Comparison of ENCODE assay signal across 8 mouse cellular contexts in the genomic region with DNA sequence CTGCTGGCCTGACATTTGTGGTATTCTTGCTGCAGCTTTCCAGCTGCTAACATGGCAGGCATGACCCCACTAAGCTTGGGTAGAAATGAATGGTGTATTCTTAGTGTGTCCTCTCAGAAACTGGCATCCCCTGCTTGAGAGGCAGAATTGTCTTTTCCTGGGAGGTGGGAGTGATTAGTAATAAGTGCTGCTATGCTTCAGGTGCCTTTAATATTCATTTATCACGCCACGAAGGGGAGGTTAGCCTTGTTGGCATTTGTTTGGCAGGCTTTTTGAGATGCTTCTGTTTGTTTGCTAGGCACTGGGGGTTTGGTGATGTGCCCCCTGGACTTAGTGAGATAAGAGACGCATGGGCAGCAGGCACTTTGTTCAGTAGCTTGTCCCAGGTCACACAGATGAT. TPM values are rescaled to one million over a fixed set of nuclear protein-coding genes. Genes with fewer than 3 reads are reported as not detected.
DNase-seq lines count a peak whose midpoint lies in the region; ATAC-seq and TF ChIP-seq lines count a peak whose summit lies in the region.

No protein-coding gene starts in this region.

- no peaks in the 10 kb centered on the region for H3K27me3 ChIP-seq in heart, embryonic 14.5 days (ENCODE audit: control insufficient read depth, insufficient read depth, low read length)
- no peaks in the 10 kb centered on the region for H3K27me3 ChIP-seq in embryonic facial prominence, embryonic 14.5 days (replicated peaks; ENCODE audit: control insufficient read depth, insufficient read depth, low read length)
- no peaks in the 10 kb centered on the region for H3K27me3 ChIP-seq in intestine, embryonic 16.5 days (replicated peaks; ENCODE audit: control insufficient read depth, insufficient read depth, low read length)
- H3K27me3 ChIP-seq in myocyte (ENCODE audit: control insufficient read depth, insufficient read depth, insufficient read length) = no peaks in the 10 kb centered on the region

- H3K4me1 ChIP-seq in heart, embryonic 14.5 days (ENCODE audit: control insufficient read depth in 2 of 2, insufficient read depth in 2 of 2, low read length in 2 of 2) = peaks cover 23 to 69% of the 10 kb centered on the region in 2 experiments
- H3K4me1 ChIP-seq in embryonic facial prominence, embryonic 14.5 days (ENCODE audit: control insufficient read depth, insufficient read depth, low read length) = peaks cover 45% of the 10 kb centered on the region
- peaks cover 34% of the 10 kb centered on the region for H3K4me1 ChIP-seq in intestine, embryonic 16.5 days (ENCODE audit: control insufficient read depth, insufficient read depth, low read length)

- H3K4me2 ChIP-seq in heart, embryonic 14.5 days (ENCODE audit: low read length) = peak overlapping the region; percentile 84
- H3K4me2 ChIP-seq in embryonic facial prominence, embryonic 14.5 days (ENCODE audit: low read depth, low read length) = peak overlapping the region; percentile 80
- H3K4me2 ChIP-seq in intestine, embryonic 16.5 days (ENCODE audit: low read depth, low read length) = peak overlapping the region; percentile 59
- peak overlapping the region; percentile 93 for H3K4me2 ChIP-seq in myocyte (ENCODE audit: low read depth)

- peak overlapping the region; percentile 26 for H3ac ChIP-seq in myocyte (ENCODE audit: control insufficient read depth, insufficient read length)

- TF ChIP-seq POLR2A in myocyte (IDR thresholded peaks at IDR 0.05; ENCODE audit: insufficient read length, low read depth) = no peak

- H3K9ac ChIP-seq in heart, embryonic 14.5 days (ENCODE audit: low read length) = peak overlapping the region; percentile 96
- peak overlapping the region; percentile 30; the same call in 1 of the 2 replicates for H3K9ac ChIP-seq in embryonic facial prominence, embryonic 14.5 days (ENCODE audit: low read depth, low read length)
- 0 out of 2 replicates have a peak overlapping the region, but pooled peaks have one; percentile 12 for H3K9ac ChIP-seq in intestine, embryonic 16.5 days (ENCODE audit: low read depth, low read length)

- DNase-seq in heart, postnatal 14 days = no peak
- DNase-seq in embryonic facial prominence, embryonic 14.5 days (ENCODE audit: low spot score) = no peak
- DNase-seq in right cerebral cortex, postnatal 25 days = no peak
- DNase-seq in thymus, postnatal 14 days = no peak
- no peak for DNase-seq in left cerebral cortex, postnatal 36 days (ENCODE audit: low spot score in 2 of 2)

- peak overlapping the region in 1 of 2 experiments; percentile 88; a peak in 3 of 4 replicates for H3K4me3 ChIP-seq in heart, embryonic 14.5 days (ENCODE audit: control insufficient read depth in 1 of 2, insufficient read depth in 1 of 2, low read depth in 1 of 2, low read length in 2 of 2)
- peak overlapping the region; percentile 83 for H3K4me3 ChIP-seq in embryonic facial prominence, embryonic 14.5 days (ENCODE audit: low read depth, low read length)
- peak overlapping the region; percentile 87 for H3K4me3 ChIP-seq in intestine, embryonic 16.5 days (ENCODE audit: low read length)
- peak overlapping the region; percentile 63 for H3K4me3 ChIP-seq in myocyte

- WGBS in heart, embryonic 14.5 days = 33% methylated on average over 3 of the region's 3 CpGs
- 72% methylated on average over 3 of the region's 3 CpGs for WGBS in embryonic facial prominence, embryonic 14.5 days
- whole genome bisulfite sequencing in intestine, embryonic 16.5 days = 44% methylated on average over 3 of the region's 3 CpGs

- peaks cover 69% of the 10 kb centered on the region for H3K79me2 ChIP-seq in myocyte (ENCODE audit: control insufficient read depth, insufficient read depth)

- intact Hi-C loops in heart, postnatal 14 days (cut with DNase I) = loop anchor here (5.0 kb wide), 1 partner anchor 80 kb away; a partner anchor contains a TSS
- intact Hi-C loops in left cerebral cortex, postnatal 36 days (cut with DNase I) = loop anchor here (5.0 kb wide), 2 partner anchors 55 to 125 kb away; a partner anchor contains a TSS

- ATAC-seq in heart, embryonic 14.5 days (ENCODE audit: insufficient number of reproducible peaks, insufficient read depth, low FRiP score, low read depth) = no peak
- ATAC-seq in embryonic facial prominence, embryonic 14.5 days (ENCODE audit: low read depth) = no peak
- ATAC-seq in intestine, embryonic 16.5 days = no peak

- H3K27ac ChIP-seq in heart, embryonic 14.5 days (replicated peaks in 1 of 2; ENCODE audit: control insufficient read depth in 1 of 2, insufficient read depth in 1 of 2, low read depth in 2 of 2, low read length in 2 of 2) = 0 out of 4 replicates have a peak overlapping the region, but pooled peaks of 1 of the 2 experiments have one; percentile 33
- H3K27ac ChIP-seq in embryonic facial prominence, embryonic 14.5 days (replicated peaks; ENCODE audit: low read depth, low read length) = no peak overlapping the region
- H3K27ac ChIP-seq in intestine, embryonic 16.5 days (ENCODE audit: low read length) = 0 out of 2 replicates have a peak overlapping the region, but pooled peaks have one; percentile 15

- H3K36me3 ChIP-seq in heart, embryonic 14.5 days (ENCODE audit: control insufficient read depth, insufficient read depth, low read length) = no peaks in the 10 kb centered on the region
- H3K36me3 ChIP-seq in embryonic facial prominence, embryonic 14.5 days (ENCODE audit: control insufficient read depth, insufficient read depth, low read length) = no peaks in the 10 kb centered on the region
- H3K36me3 ChIP-seq in intestine, embryonic 16.5 days (ENCODE audit: control insufficient read depth, insufficient read depth, low read length) = no peaks in the 10 kb centered on the region
- H3K36me3 ChIP-seq in myocyte (ENCODE audit: control insufficient read depth, insufficient read depth) = no peaks in the 10 kb centered on the region

- no peaks in the 10 kb centered on the region for H3K9me3 ChIP-seq in heart, embryonic 14.5 days (ENCODE audit: control insufficient read depth, low read length)
- no peaks in the 10 kb centered on the region for H3K9me3 ChIP-seq in embryonic facial prominence, embryonic 14.5 days (ENCODE audit: control insufficient read depth, low read length)
- H3K9me3 ChIP-seq in intestine, embryonic 16.5 days (ENCODE audit: control insufficient read depth, low read length) = no peaks in the 10 kb centered on the region

TF ChIP-seq in myocyte, 11 proteins besides CTCF, POLR2A, EP300 and RAD21:
- TF ChIP-seq CEBPB (IDR thresholded peaks at IDR 0.05; ENCODE audit: insufficient read depth, poor library complexity, severe bottlenecking) (no peak), MYOD1 (IDR thresholded peaks at IDR 0.05; ENCODE audit: control insufficient read depth in 1 of 3, insufficient read length in 2 of 3, low read depth in 2 of 3) (peak in 1 of 3 experiments; percentile 4)

RNA-seq across cellular contexts. Expression of a gene that starts 11.3 kb away (rescaled TPM):
- polyA plus RNA-seq in heart, embryonic 14.5 days (2014; fragmentation: Nextera tagmentation; extraction: Ambion mirVana) = 350 and 362 TPM in 2 replicates
- total RNA-seq in heart, postnatal 14 days (2021) = 100 to 1,000 TPM; 212 to 215 TPM
- 306 and 319 TPM in 2 replicates for polyA plus RNA-seq in embryonic facial prominence, embryonic 14.5 days (2014; fragmentation: Nextera tagmentation; extraction: Ambion mirVana)
- 277 and 289 TPM in 2 replicates for polyA plus RNA-seq in intestine, embryonic 16.5 days (2015; fragmentation: Nextera tagmentation; extraction: Ambion mirVana)
- polyA plus RNA-seq in myocyte (2012; fragmentation: generic; extraction: Trizol) = 138 TPM
- total RNA-seq in left cerebral cortex, postnatal 36 days (2021) = 100 to 1,000 TPM; 119 to 127 TPM

Comparison
In these comparisons a context has a peak if more than half of its experiments do, and no peak if none do; other contexts are left out.
1. H3K9ac ChIP-seq: peak in every context shown above with its lines; median percentile 96 in heart, embryonic 14.5 days; 30 in embryonic facial prominence, embryonic 14.5 days; 12 in intestine, embryonic 16.5 days.